Mouse (Mus musculus): ENCODE measurements around the gene Ifnl3. TPM values are rescaled to one million over a fixed set of nuclear protein-coding genes. Genes with fewer than 3 reads are reported as not detected.
"Not testable (repeated sequence)": the region's sequence is repeated elsewhere in the genome, so short reads cannot be mapped to it uniquely, and the experiment has no call there.

Gene Ifnl3
- total RNA-seq (2021), result not detected
- long read RNA-seq, experiment 1, result 0 reads
- long read RNA-seq, experiment 2, partial matches to known transcripts, result 2 of 2 reads
- long read RNA-seq, experiment 2, other reads (novel, unspliced or antisense), result 0 of 2 reads

- DNase-seq (ENCODE audit: low spot score in 2 of 2), result not testable (repeated sequence)
Measured at GRCm38 (mm10) chr7:28522536-28522935, at the start of gene Ifnl3. Gene Ifnl3, plus strand, starts transcription at chr7:28522836.

DNA sequence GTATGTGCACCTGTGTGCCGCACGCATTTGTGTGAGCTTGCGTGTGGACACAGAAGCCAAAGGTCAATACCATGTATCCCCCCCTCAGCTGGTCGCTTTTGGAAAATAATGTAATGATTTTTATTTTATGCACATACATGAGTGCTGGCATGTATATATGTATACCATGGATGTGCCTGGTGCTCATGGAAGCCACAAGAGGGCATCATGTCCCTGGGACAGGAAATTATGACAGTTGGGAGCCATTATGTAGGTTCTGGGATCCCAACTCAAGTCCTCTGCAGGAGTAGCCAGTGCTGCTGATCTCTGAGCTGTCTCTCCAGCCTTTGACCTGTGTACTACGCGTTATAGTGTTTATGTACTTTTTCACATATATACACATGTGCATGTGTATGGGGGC is 46.4 kb upstream of the Ifnl3 start:
- DNase-seq (ENCODE audit: low spot score in 2 of 2), result no peak

DNA sequence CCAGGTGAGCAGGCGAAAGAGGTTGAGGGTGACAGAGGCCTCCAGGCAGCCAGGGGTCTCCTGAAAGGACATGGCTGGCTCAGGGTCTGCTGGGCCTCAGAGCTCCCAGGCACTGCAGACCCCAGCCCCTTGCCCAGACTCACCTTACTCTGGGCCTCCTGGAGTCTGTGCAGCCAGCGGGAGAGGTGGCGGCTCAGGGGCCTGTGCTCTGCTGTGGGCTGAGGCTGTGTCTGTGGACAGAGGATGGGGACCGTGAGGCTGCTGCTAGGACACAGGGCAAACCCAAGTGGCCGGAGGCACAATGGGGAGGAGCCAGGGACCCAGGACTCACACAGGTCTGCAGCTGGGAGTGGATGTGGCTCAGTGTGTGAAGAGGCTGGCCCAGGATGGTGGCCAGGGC is 45.3 kb upstream of the Ifnl3 start:
- DNase-seq (ENCODE audit: low spot score in 2 of 2), result no peak

GRCm38 (mm10) chr7:28478854-28479253 is 43.8 kb upstream of the Ifnl3 start:
- DNase-seq (ENCODE audit: low spot score in 2 of 2), result no peak

DNA sequence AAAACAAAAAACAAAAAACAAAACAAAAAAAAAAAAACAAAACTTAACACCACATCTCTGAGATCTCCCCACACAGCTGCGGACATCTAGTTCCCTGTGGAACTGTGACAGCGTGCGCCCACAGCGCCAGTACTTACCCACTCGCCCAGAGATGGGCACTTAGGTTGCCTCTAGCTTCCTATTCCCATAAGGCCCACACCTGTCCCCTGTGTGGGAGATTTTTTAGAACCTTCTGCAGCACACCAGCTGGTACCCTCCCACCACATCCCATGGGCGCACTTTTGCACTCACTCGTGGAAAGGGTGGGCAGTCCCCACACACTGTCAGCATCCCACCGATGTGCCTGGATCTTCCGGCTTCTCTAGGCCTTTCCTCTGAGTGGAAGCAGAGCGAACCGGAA is 39.8 kb upstream of the Ifnl3 start:
- DNase-seq (ENCODE audit: low spot score in 2 of 2), result no peak

DNA sequence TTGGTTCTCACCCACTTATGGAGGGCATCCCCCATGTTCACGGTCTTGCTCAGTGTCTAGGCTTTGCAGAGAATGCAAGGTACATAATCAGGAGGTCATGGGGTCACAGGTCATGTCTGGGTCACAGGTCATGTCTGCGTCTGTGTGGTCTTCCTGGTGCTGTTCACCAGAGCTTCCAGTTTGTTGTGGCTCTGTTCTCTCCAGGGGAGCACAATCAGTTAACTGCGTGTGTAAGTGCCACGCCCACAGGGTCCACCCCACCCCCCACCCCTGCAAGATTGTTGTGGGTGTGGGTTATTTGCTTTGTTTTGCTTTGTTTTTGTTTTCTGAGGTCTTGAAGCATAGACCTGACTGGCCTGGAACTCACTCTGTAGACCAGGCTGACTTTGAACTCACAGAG is 38.4 kb upstream of the Ifnl3 start:
- no peak for DNase-seq (ENCODE audit: low spot score in 2 of 2)

DNA sequence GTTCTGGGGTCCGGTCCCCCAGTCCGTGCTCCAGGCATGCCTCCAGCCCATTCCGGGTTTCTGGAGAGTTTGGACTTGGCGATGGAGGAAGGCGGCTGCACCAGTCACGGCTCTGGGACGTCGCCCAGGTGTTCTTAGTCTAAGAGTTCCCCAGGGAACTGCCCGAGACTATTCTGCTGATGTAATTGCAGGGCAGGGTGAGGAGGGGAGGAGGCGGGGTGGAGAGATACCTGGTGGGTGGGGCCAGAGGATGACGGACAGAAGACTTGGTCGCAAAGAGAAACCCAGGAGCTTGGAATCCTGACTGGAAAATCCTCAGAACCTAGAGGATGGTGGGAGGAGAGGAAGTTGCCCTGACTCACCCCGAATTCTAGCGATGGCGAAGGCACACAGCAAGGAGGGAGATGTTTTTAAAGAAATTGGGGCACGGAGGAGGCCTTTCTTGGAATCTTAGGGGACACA is 34.6 kb upstream of the Ifnl3 start:
- no peak for DNase-seq (ENCODE audit: low spot score in 2 of 2)

- peak; percentile 54 to 56 for DNase-seq (ENCODE audit: low spot score in 2 of 2)
Measured at GRCm38 (mm10) chr7:28490410-28490809, 32.2 kb upstream of the Ifnl3 start.

GRCm38 (mm10) chr7:28490903-28491302 is 31.7 kb upstream of the Ifnl3 start:
- no peak for DNase-seq (ENCODE audit: low spot score in 2 of 2)

DNA sequence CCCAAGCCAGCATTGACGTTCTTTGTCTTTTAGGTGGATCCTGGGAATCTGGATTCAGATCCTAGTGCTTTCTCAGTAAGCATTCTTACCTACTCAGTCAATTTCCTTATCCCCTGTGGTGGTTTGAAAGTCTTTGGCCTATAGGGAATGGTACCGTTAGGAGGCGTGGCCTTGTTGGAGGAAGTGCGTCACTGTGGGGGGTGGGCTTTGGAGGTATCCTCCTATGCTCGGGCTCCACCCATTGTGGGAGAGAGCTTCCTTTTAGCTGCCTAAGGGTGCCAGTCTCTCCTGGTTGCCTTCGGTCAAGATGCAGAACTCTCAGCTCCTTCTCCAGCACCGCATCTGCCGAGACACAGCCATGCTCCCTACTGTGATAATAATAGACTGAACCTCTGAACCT is 30.3 kb upstream of the Ifnl3 start:
- DNase-seq (ENCODE audit: low spot score in 2 of 2), result no peak

- DNase-seq (ENCODE audit: low spot score in 2 of 2), result no peak
Measured at GRCm38 (mm10) chr7:28495426-28495825, 27.2 kb upstream of the Ifnl3 start.

- DNase-seq (ENCODE audit: low spot score in 2 of 2), result no peak
Measured at GRCm38 (mm10) chr7:28505585-28505984, 17.1 kb upstream of the Ifnl3 start.

GRCm38 (mm10) chr7:28509121-28509520 is 13.5 kb upstream of the Ifnl3 start:
- peak in 1 of 2 experiments; percentile 18 for DNase-seq (ENCODE audit: low spot score in 2 of 2)

GRCm38 (mm10) chr7:28510405-28510974 is 12.1 kb upstream of the Ifnl3 start, which contains the start of gene Ifnl2:
Gene Ifnl2, minus strand, starts transcription at chr7:28510455.
- DNase-seq (ENCODE audit: low spot score in 2 of 2), result not testable (repeated sequence)

GRCm38 (mm10) chr7:28511441-28511840 is 11.2 kb upstream of the Ifnl3 start:
- DNase-seq (ENCODE audit: low spot score in 2 of 2), result no peak

DNA sequence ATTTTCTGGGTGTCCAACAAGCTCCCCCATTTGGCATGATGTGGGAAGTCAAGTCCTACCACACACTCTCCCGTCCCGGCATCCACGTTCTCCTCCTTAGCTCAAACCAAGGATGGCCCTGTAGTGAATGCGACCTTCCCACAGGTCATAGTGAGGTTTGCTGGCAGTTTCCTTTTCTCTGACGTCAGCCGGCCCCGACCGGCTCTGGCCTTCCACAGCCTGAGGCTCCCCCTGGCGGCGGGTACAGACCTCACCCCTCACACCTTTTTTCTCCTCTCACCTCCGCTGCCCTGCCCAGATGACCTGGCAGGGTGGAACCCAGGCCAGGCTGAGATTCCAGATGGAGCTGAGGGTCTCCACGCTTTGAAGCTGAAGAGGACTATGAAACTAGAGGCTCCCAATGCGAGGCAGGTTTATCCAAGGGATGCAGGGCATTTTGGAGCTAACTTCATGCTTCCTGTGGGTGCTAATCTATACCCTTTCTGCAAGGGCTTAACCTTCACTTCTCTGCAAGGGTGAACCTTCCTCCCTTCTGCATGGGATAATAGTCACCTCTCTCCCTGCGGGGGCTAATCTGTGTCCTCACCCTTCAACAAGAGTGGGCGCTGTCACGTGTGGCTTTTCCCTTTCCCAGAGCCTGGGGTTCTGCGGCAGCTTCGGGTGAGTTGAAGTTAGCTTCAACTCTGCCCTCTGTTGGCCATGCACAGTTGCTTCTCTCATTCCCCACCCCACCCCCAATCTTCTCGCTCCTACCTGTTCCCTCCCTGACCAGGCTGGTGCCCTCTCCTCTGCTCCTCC is 5.5 kb downstream of the Ifnl3 start:
- DNase-seq (ENCODE audit: low spot score in 2 of 2), result peak; percentile 85 to 88

DNA sequence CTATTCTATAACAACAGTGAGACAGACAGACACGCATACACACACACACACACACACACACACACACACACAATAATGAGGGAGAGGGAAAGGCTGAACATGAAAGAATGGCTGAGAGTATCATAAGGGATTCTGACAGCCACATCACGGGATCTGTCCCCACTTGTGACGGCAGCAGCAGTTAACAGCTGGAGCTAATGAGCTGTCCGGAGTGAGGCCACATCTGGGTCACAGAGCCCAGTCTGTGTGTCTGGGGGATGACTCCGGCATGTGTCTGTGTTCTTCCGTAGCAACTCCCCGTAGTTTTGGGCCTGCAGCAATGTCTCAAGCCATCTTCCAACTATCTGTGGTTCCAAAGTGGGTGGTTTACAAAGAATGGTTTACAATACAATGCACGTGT is 9.4 kb downstream of the Ifnl3 start:
- DNase-seq (ENCODE audit: low spot score in 2 of 2), result no peak

- not testable (repeated sequence) for DNase-seq (ENCODE audit: low spot score in 2 of 2)
Measured at GRCm38 (mm10) chr7:28538886-28539285, 16.2 kb downstream of the Ifnl3 start.

GRCm38 (mm10) chr7:28540526-28540925 is 17.9 kb downstream of the Ifnl3 start, which contains the start of gene Sycn:
Gene Sycn, plus strand, starts transcription at chr7:28540885.
- no peak for DNase-seq (ENCODE audit: low spot score in 2 of 2)

GRCm38 (mm10) chr7:28544051-28544601 is 21.5 kb downstream of the Ifnl3 start:
- DNase-seq (ENCODE audit: low spot score in 2 of 2), result no peak

- no peak for DNase-seq (ENCODE audit: low spot score in 2 of 2)
Measured at GRCm38 (mm10) chr7:28545048-28545890, 22.6 kb downstream of the Ifnl3 start.
